Mouse (Mus musculus): ENCODE data around the gene Retsat. TPM values are rescaled to one million over a fixed set of nuclear protein-coding genes. Genes with fewer than 3 reads are reported as not detected.

The Retsat gene
- polyA plus RNA-seq, 1 experiment: 10.1 TPM

DNA sequence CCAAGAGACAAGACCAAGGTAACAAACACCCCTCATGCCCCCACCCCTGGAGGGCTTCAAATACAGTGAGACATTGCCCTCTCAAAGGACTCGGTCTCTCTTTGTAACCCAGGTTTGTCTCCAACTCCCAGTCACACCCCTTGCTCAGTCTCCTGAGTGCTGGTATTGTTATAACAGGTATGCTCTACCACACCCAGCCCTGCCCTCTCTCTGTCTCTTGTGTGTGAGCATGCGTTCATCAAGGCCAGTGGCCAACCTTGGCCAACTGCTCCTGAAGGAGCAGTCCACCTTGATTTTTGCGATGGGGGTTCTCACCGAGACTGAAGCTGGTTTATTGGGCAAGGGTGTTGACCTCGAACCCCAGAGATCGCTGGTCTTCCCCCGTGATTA, 57.8 kb downstream of the Retsat start:
- no peak for DNase-seq (ENCODE audit: extremely low spot score in 1 of 2, low spot score in 1 of 2)

DNA sequence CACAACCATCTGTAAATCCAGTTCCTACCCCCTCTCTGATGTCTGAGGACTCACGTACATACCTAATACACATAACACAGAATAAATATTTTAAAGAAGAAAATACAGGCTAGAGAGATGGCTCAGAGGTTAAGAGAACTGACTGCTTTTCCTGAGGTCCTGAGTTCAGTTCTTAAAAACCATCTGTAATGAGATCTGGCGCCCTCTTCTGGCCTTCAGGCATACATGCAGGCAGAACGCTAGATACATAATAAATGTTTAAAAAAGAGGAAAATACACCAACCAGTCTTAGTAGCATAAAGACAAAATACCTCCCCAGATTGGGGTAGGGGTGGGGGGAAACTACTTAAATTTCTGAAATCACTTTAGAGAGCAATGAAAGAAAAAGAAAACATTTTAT, 59.7 kb downstream of the Retsat start:
- DNase-seq (ENCODE audit: extremely low spot score in 1 of 2, low spot score in 1 of 2): no peak

Other genes with a start within 250 kb of the Retsat start
- gene Tmem150a, start 243.0 kb upstream of the Retsat start, polyA plus RNA-seq (2012; rRNA removed): 33.2 and 33.5 TPM in 2 replicates
- 87.6 and 99.4 TPM in 2 replicates for gene Rnf181, start 231.5 kb upstream of the Retsat start, polyA plus RNA-seq (2012; rRNA removed)
- gene Vamp5, start 218.0 kb upstream of the Retsat start, polyA plus RNA-seq (2012; rRNA removed): 8.7 and 13.3 TPM in 2 replicates
- gene Vamp8, start 207.8 kb upstream of the Retsat start, polyA plus RNA-seq (2012; rRNA removed): 34.0 and 36.6 TPM in 2 replicates
- gene Ggcx, start 184.2 kb upstream of the Retsat start, polyA plus RNA-seq (2012; rRNA removed): 20.3 and 24.4 TPM in 2 replicates
- gene Mat2a, start 158.9 kb upstream of the Retsat start, polyA plus RNA-seq (2012; rRNA removed): 221 and 223 TPM in 2 replicates
- 1.8 and 2.3 TPM in 2 replicates for gene Sh2d6, start 76.8 kb upstream of the Retsat start, polyA plus RNA-seq (2012; rRNA removed)
- gene Capg, start 54.1 kb upstream of the Retsat start, polyA plus RNA-seq (2012; rRNA removed): 3.5 and 4.7 TPM in 2 replicates
- 24.0 and 25.0 TPM in 2 replicates for gene Elmod3, start 62 bp upstream of the Retsat start, polyA plus RNA-seq (2012; rRNA removed)
- 60.7 and 68.7 TPM in 2 replicates for gene Tgoln1, start 18.5 kb downstream of the Retsat start, polyA plus RNA-seq (2012; rRNA removed)
- gene Tcf7l1, start 190.8 kb downstream of the Retsat start, polyA plus RNA-seq (2012; rRNA removed): 4.9 and 5.4 TPM in 2 replicates